Mouse (Mus musculus) heart, adult 9 months (tissue): ENCODE measurements around the gene Atp13a3.
"Not testable (repeated sequence)": the region's sequence is repeated elsewhere in the genome, so short reads cannot be mapped to it uniquely, and the experiment has no call there.

Experiments used
- DNase-seq, 2 experiments: peaks; one replicate each; pipeline ENCODE4 v3.0.0; 2022; ENCODE audit warnings: low spot score in 2 of 2

The Atp13a3 gene

GRCm38 (mm10) chr16:30353489-30353888 is 52.3 kb downstream of the Atp13a3 start:
- DNase-seq, result not testable (repeated sequence)

GRCm38 (mm10) chr16:30314236-30314635 is 91.5 kb downstream of the Atp13a3 start:
- DNase-seq, result no peak

- DNase-seq, result no peak
These were observed 95.1 kb downstream of the Atp13a3 start, which contains the start of gene Gp5 for GRCm38 (mm10) chr16:30310647-30311046. Gp5 (minus strand) TSS chr16:30310779.

GRCm38 (mm10) chr16:30310171-30310515 is 95.6 kb downstream of the Atp13a3 start:
- DNase-seq, result no peak

- no peak for DNase-seq
These were observed 96.2 kb downstream of the Atp13a3 start for GRCm38 (mm10) chr16:30309395-30310170.

- DNase-seq, result no peak
These were observed 97.0 kb downstream of the Atp13a3 start for GRCm38 (mm10) chr16:30308616-30309394.

- no peak for DNase-seq
These were observed 97.7 kb downstream of the Atp13a3 start for GRCm38 (mm10) chr16:30307961-30308615.

- no peak for DNase-seq
These were observed 98.5 kb downstream of the Atp13a3 start for GRCm38 (mm10) chr16:30307306-30307705.

GRCm38 (mm10) chr16:30306102-30306501 is 99.7 kb downstream of the Atp13a3 start:
- no peak for DNase-seq

- no peak for DNase-seq
These were observed 101.5 kb downstream of the Atp13a3 start for GRCm38 (mm10) chr16:30304236-30304635.

- DNase-seq, result no peak
These were observed 102.4 kb downstream of the Atp13a3 start for GRCm38 (mm10) chr16:30303411-30303810.

GRCm38 (mm10) chr16:30302686-30303085 is 103.1 kb downstream of the Atp13a3 start:
- no peak for DNase-seq

GRCm38 (mm10) chr16:30299711-30300277 is 106.0 kb downstream of the Atp13a3 start:
- no peak for DNase-seq

GRCm38 (mm10) chr16:30297450-30297849 is 108.3 kb downstream of the Atp13a3 start:
- DNase-seq, result no peak

- DNase-seq, result no peak
These were observed 109.0 kb downstream of the Atp13a3 start for GRCm38 (mm10) chr16:30296601-30297275.

GRCm38 (mm10) chr16:30295106-30295505 is 110.7 kb downstream of the Atp13a3 start:
- no peak for DNase-seq

GRCm38 (mm10) chr16:30290436-30290835 is 115.3 kb downstream of the Atp13a3 start:
- DNase-seq, result no peak

- no peak for DNase-seq
These were observed 120.1 kb downstream of the Atp13a3 start for GRCm38 (mm10) chr16:30285701-30286100.

GRCm38 (mm10) chr16:30283743-30284337 is 121.9 kb downstream of the Atp13a3 start:
- DNase-seq, result no peak

GRCm38 (mm10) chr16:30282844-30283495 is 122.8 kb downstream of the Atp13a3 start, which contains the start of gene Lrrc15:
Lrrc15 (minus strand) TSS chr16:30283256.
- DNase-seq, result no peak
